Mouse (Mus musculus): Measurements from ENCODE around the gene Crp.

The Crp gene

GRCm38 (mm10) chr1:172751241-172751640, 53.4 kb downstream of the Crp start:
- WGBS: 40% methylated on average over 3 of the region's 3 CpGs

DNA sequence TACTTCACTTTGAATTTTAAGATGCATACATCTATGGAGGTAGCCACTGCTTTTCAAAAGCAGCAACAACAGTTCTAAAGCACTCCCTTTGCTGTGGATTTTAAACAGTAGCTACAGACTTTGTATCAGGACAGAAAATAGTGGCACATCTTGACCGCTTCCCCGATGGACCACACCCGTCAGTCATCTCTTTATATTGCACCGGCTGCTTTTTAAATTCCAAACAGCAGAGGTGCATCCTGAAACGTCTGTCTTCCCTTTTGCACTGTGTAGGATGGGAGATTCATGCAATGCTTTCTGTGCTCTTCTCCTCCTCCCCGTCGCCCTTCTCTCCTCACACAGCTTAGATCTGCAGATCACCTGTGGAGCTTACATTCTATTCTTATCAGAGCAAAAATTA, 57.3 kb downstream of the Crp start:
- 54% methylated on average over 7 of the region's 7 CpGs for WGBS

DNA sequence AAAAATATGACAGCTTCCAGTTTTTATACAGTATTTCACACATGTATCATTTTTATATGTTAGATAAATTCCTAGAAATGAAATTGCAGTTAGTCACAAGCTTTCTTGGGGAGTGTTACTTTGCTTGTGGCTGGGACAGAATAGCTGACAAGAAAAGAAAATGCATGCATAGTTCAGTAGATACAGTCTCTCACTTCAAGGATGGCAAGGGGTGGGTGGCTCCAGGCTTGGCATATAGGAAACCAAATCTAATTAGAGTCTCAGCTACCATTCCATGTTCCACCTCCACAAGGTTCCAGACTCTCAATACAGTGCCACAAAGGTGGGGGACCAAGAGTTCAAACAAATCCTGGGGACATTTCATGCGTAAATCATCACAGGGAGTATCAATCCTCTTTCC, 61.7 kb downstream of the Crp start:
- 71% methylated on average over 1 of the region's 1 CpGs for WGBS

- 75% methylated on average over 5 of the region's 5 CpGs for WGBS
Observed at GRCm38 (mm10) chr1:172779195-172779594, 81.3 kb downstream of the Crp start.

GRCm38 (mm10) chr1:172785322-172785721, 87.5 kb downstream of the Crp start:
- WGBS: 93% methylated on average over 2 of the region's 2 CpGs

- whole genome bisulfite sequencing: 55% methylated on average over 1 of the region's 1 CpGs
Observed at GRCm38 (mm10) chr1:172785886-172786285, 88.0 kb downstream of the Crp start.

DNA sequence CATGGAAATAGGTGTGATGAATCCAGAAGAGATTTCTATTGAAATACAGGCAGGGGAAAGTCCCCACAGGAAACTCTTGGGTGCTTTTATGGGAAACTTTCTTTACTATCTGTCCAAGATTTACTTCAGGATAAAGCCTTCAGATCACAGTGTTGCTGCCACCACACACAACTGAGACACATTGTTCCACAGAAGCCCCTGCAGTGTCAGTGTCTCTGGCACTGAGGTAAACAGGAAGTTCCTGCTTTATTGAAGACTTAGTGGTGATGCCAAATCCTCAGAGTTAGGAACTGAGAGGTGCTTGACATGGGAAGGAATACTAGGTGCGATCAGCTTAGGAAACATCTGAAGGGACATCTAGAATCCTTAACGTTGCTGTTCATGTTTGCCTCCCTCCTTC, 131.1 kb downstream of the Crp start:
- 75% methylated on average over 2 of the region's 2 CpGs for WGBS

DNA sequence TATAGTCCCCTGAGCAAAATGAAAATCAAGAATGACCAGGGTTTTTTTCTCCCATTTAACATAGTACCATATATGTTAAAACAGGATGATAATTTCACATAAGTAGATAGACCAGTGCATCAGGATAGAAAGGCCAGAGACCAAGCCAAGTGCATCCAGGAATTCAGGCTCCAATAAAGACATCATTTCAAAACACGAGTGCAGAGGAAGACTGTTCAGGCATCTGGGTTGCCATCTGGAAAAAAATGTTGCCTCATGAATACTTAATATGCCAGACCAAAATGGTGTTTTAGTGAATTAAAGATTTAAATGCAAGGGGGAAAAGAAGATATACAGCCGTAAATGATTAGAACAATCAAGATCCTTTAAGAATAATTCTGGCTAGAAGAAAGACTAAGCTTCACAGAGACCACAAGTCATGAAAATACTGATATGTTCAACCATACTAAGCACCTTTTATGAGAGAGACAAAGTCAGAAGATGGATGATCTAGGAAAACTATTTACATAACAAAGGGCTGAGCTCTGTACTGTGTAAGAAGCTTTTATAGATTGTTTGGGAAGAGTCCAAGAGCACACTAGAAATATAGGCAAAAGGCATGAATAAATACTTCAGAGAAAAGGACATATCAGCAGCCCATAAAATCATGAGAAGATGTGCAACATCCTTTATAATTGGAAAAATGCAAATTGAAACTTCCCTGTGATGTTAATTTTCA, 149.3 kb downstream of the Crp start:
- 51% methylated on average over 2 of the region's 2 CpGs for WGBS

- 94% methylated on average over 2 of the region's 2 CpGs for WGBS
Observed at GRCm38 (mm10) chr1:172848171-172848570, 150.3 kb downstream of the Crp start.

- 85% methylated on average over 4 of the region's 4 CpGs for WGBS
Observed at GRCm38 (mm10) chr1:172875265-172875664, 177.4 kb downstream of the Crp start.

GRCm38 (mm10) chr1:172876675-172877074, 178.8 kb downstream of the Crp start:
- 71% methylated on average over 1 of the region's 1 CpGs for WGBS
